Mouse (Mus musculus) T-cell, adult 66 days (primary cell): ENCODE results near the gene Klhdc9. TPM values are rescaled to one million over a fixed set of nuclear protein-coding genes. Genes with fewer than 3 reads are reported as not detected.

Experiments used
- total RNA-seq, 2 experiments: library from RNA; stranded (reverse); gene quantifications; 3 replicates in 1 of 2; 4 replicates in 1 of 2; pipeline ENCODE4 v1.2.4; 2023

Gene Klhdc9
- under 1 TPM; 0.36 to 0.47 TPM for total RNA-seq

GRCm38 (mm10) chr1:171360656-171361055, at the start of gene Klhdc9:
Klhdc9 (minus strand) TSS chr1:171360798.

DNA sequence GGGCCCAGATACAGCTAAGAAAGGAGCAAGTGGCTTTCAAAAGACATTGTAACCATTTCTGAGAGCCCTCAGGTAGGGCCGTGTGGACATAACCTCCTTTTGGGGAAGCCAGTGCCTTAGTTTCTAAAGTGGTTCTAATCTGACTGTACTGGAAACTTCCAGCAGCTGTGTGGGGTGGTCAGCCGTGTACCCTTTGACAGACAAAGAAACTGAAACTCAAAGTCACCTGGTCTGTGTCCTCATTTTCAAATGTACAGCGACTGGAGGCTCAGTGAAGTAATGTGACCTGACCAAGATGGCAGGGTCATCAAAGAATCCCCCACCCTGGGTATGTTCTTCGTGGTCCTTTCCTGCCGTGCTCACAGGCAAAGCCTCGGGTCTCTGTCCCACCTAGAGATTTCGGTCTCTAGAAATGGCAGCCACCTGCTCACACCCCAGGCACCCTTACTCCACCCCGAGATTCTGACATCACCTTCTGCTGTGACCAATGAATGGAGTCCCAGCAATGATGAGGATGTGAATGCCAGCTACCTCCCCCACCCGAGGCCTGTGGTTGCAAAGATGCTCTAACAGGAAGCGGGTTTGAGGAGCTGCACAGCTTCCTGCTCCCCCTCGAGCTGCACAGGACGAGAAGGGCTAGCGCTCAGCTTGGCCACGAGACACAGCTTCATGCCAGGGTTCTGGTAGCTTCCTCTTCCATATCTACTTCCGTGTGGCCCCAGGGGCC, 27.9 kb upstream of the Klhdc9 start, which contains the start of gene Arhgap30:
Gene Arhgap30, plus strand, starts transcription at position 579 of the 727 bp plus-strand sequence.

GRCm38 (mm10) chr1:171369845-171370556, 9.4 kb upstream of the Klhdc9 start, which contains the start of gene Nectin4:
Nectin4 (plus strand) TSS chr1:171370099.

DNA sequence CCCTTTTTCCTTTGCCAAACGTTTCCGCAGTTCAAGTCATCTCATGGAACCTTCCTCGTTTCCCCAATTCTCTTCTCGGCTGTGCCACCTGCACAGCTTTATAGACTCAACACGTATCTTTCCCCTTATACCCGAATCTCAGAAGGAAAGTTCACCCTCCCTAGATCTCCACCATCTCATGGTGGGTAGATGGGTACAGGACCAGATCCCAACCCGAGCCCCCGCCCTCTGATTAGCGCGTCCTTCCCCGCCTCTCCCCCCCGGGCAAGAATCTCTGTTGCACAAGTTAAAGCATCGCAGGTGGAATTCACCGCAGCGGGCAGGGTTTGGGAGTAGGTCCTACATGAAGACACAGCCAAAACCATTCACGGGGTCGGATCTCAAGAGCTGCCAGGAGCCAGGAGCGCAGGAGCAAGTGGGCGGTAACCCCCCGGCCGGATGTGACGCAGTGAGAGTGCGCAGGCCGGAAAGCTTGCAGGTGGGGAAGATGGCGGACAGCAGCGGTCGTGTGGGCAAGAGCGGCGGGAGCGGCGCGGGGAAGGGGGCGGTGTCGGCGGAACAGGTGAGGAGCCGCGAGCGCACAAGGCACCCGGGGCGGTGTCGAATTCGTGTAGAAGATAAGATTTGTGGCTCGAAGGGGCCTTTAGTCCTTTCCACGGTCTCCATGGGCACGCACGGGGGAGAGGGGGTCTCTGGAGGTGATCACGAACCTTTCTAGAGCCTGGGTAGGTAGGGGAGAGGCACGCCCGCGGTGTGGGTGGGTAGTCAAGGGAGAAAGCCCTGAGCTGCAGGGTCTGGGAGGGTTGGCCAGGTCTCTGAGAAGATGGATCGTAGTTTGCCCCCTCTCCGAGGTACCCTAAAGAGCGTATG, 15.1 kb downstream of the Klhdc9 start, which contains the start of the genes Nit1 and Pfdn2:
Gene Nit1, minus strand, starts transcription at position 422 of the 870 bp plus-strand sequence.
Gene Pfdn2, plus strand, starts transcription at position 446 of the 870 bp plus-strand sequence.

GRCm38 (mm10) chr1:171328839-171329432, 31.7 kb downstream of the Klhdc9 start, which contains the start of gene Dedd:
Dedd (plus strand) TSS chr1:171329145.

Other genes starting within 250 kb of the Klhdc9 start
- not detected for gene Cfap126, start 246.9 kb downstream of the Klhdc9 start, total RNA-seq
- gene Sdhc, start 210.2 kb downstream of the Klhdc9 start, total RNA-seq = 100 to 1,000 TPM; 106 to 111 TPM
- not detected for gene Mpz, start 210.1 kb downstream of the Klhdc9 start, total RNA-seq
- gene Pcp4l1, start 164.5 kb downstream of the Klhdc9 start, total RNA-seq = not detected
- not detected for gene Nr1i3, start 146.8 kb downstream of the Klhdc9 start, total RNA-seq
- 10 to 100 TPM; 25.7 to 28.9 TPM for gene Tomm40l, start 138.3 kb downstream of the Klhdc9 start, total RNA-seq
- not detected for gene Apoa2, start 135.7 kb downstream of the Klhdc9 start, total RNA-seq
- gene Fcer1g, start 126.4 kb downstream of the Klhdc9 start, total RNA-seq = 1 to 10 TPM; 7.7 to 8.1 TPM
- gene Adamts4, start 110.4 kb downstream of the Klhdc9 start, total RNA-seq = under 1 TPM in 1 of 2 experiments, not detected in 1; 0.12 TPM
- 100 to 1,000 TPM; 121 to 130 TPM for gene Ndufs2, start 109.4 kb downstream of the Klhdc9 start, total RNA-seq
- gene B4galt3, start 90.5 kb downstream of the Klhdc9 start, total RNA-seq = 10 to 100 TPM; 79.2 to 92.2 TPM
- gene Ppox, start 79.6 kb downstream of the Klhdc9 start, total RNA-seq = 10 to 100 TPM; 51.6 to 65.3 TPM
- gene Usp21, start 72.8 kb downstream of the Klhdc9 start, total RNA-seq = 10 to 100 TPM; 53.0 to 56.2 TPM
- 10 to 100 TPM; 48.0 to 48.5 TPM for gene Ufc1, start 65.8 kb downstream of the Klhdc9 start, total RNA-seq
- gene Dedd, start 31.7 kb downstream of the Klhdc9 start, total RNA-seq = 10 to 100 TPM; 32.7 to 39.0 TPM
- gene Nit1, start 15.2 kb downstream of the Klhdc9 start, total RNA-seq = 10 to 100 TPM; 23.7 to 25.1 TPM
- gene Pfdn2, start 15.1 kb downstream of the Klhdc9 start, total RNA-seq = 10 to 100 TPM; 66.7 to 68.1 TPM
- gene Nectin4, start 9.3 kb upstream of the Klhdc9 start, total RNA-seq = not detected
- gene Arhgap30, start 28.2 kb upstream of the Klhdc9 start, total RNA-seq = 100 to 1,000 TPM; 224 to 247 TPM
- 100 to 1,000 TPM in 1 of 2 experiments, 10 to 100 TPM in 1; 99.1 to 103 TPM for gene Usf1, start 50.5 kb upstream of the Klhdc9 start, total RNA-seq
- 1 to 10 TPM; 6.0 to 8.0 TPM for gene Tstd1, start 58.1 kb upstream of the Klhdc9 start, total RNA-seq
- under 1 TPM in 1 of 2 experiments, not detected in 1; 0.92 TPM for gene F11r, start 76.7 kb upstream of the Klhdc9 start, total RNA-seq
- gene Alyref2, start 142.7 kb upstream of the Klhdc9 start, total RNA-seq = 1 to 10 TPM; 6.1 to 6.6 TPM
- gene Itln1, start 174.5 kb upstream of the Klhdc9 start, total RNA-seq = not detected
- gene Cd244a, start 198.4 kb upstream of the Klhdc9 start, total RNA-seq = 1 to 10 TPM; 2.4 to 3.6 TPM
- 100 to 1,000 TPM; 126 to 138 TPM for gene Ly9, start 246.6 kb upstream of the Klhdc9 start, total RNA-seq